Mouse (Mus musculus) adrenal gland, postnatal 14 days (tissue): ENCODE measurements around the gene Gmps. TPM values are rescaled to one million over a fixed set of nuclear protein-coding genes. Genes with fewer than 3 reads are reported as not detected.

ENCODE experiments used
- total RNA-seq: library from RNA; stranded (reverse); gene quantifications from 2 replicates; pipeline ENCODE4 v1.2.3, GENCODE M21; 2021

Gene Gmps
- total RNA-seq, 1 experiment from 2014 or later: 28.3 TPM

Other genes starting within 250 kb of the Gmps start
- gene Plch1, start 76.6 kb upstream of the Gmps start, total RNA-seq: 0.11 and 0.15 TPM in 2 replicates
- gene E130311K13Rik, start 46.6 kb upstream of the Gmps start, total RNA-seq: 10.1 and 10.2 TPM in 2 replicates
- gene Slc33a1, start 11.3 kb upstream of the Gmps start, total RNA-seq: 24.4 and 31.5 TPM in 2 replicates
- gene Vmn2r1, start 105.4 kb downstream of the Gmps start, total RNA-seq: 0.11 and 0.19 TPM in 2 replicates
- not detected in 2 replicates for gene Vmn2r2, start 165.8 kb downstream of the Gmps start, total RNA-seq